Comparison of ENCODE assay signal across 11 mouse cellular contexts in the genomic region with DNA sequence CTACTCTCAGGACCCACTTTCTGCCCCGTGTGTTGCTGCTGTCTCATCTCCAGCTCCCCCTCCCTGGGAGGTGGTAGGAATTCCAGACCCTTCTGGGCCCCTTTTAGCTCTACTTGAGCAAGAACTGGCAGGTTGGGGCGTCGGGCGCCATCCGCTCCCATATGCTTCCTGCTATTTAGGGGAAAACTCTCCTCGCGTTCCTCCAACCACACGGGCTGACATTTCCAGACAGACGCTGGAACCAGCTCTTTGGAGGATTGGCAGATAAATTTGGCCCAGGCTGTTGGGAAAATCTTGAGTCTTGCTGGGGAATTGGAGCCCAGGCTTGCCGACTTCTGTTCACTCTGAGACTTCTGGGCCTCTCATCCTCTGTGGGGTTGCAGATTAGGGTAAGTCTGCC. TPM values are rescaled to one million over a fixed set of nuclear protein-coding genes. Genes with fewer than 3 reads are reported as not detected.
DNase-seq lines count a peak whose midpoint lies in the region; TF ChIP-seq lines count a peak whose summit lies in the region.
"Had no signal": no experiment of that assay in that cellular context is flagged by ENCODE, and none has a peak within 500 bp of the region (broad histone marks: within the 10 kb centered on the region; RNA-seq: fewer than 3 reads in every experiment).

No protein-coding gene starts in this region.

- H3K4me3 ChIP-seq in lung, adult 2 months (replicated peaks; ENCODE audit: extremely low read depth, low read depth, low read length), result no peak overlapping the region
- H3K4me3 ChIP-seq: hindbrain, embryonic 15.5 days; midbrain, embryonic 15.5 days had no signal

- H3K4me1 ChIP-seq in lung, adult 2 months (ENCODE audit: control insufficient read depth, insufficient read depth, low read length), result no peaks in the 10 kb centered on the region
- H3K4me1 ChIP-seq: midbrain, embryonic 15.5 days had no signal

- 71% methylated on average over 10 of the region's 10 CpGs for WGBS in lung, adult 2 months

- DNase-seq in left cerebral cortex, adult 11 months (ENCODE audit: low spot score), result peak; percentile 70
- DNase-seq in left cerebral cortex, postnatal 4 days, result no peak
- DNase-seq in layer of hippocampus, adult 18-20 months (ENCODE audit: low spot score in 2 of 2), result peak; percentile 78 to 83
- peak; percentile 78 to 97 for DNase-seq in left cerebral cortex, postnatal 25 days (ENCODE audit: low spot score in 2 of 2)
- DNase-seq in heart, adult 18-20 months, result no peak
- no peak for DNase-seq in Muller cell, postnatal 12 days (ENCODE audit: inconsistent ontology term)
- DNase-seq in lung, adult 2 months, result no peak
- DNase-seq: kidney, adult 9 months; thymus, postnatal 36 days had no signal

- intact Hi-C loops in left cerebral cortex, postnatal 4 days (cut with DNase I), result no loop called here
- intact Hi-C loops in left cerebral cortex, postnatal 25 days (cut with DNase I), result loop anchor here (1.0 to 5.0 kb wide), 4 partner anchors 8 to 61 kb away; partner anchors contain the start of gene Dlgap4

- TF ChIP-seq CTCF in lung, adult 2 months (IDR thresholded peaks at IDR 0.05; ENCODE audit: insufficient read depth, low read length), result no peak

- no peak for TF ChIP-seq POLR2A in lung, adult 2 months (IDR thresholded peaks at IDR 0.05; ENCODE audit: borderline replicate concordance, extremely low read depth, low read depth, low read length)

RNA-seq across cellular contexts. Expression of gene Dlgap4, which starts 59.8 kb away (rescaled TPM):
- 100 to 1,000 TPM; 306 to 315 TPM for total RNA-seq in left cerebral cortex, postnatal 4 days (2021)
- 100 to 1,000 TPM; 199 to 207 TPM for total RNA-seq in layer of hippocampus, adult 18-20 months (2021)
- 100 to 1,000 TPM; 223 to 241 TPM for total RNA-seq in left cerebral cortex, postnatal 25 days (2021)
- total RNA-seq in heart, adult 18-20 months (2021), result 10 to 100 TPM; 31.7 to 36.7 TPM
- 87.5 and 116 TPM in 2 replicates for polyA plus RNA-seq in lung, adult 2 months (2012; rRNA removed)

Comparison
In these comparisons a context has a peak if more than half of its experiments do, and no peak if none do; other contexts are left out.
1. DNase-seq: peak in left cerebral cortex, adult 11 months (single experiment), layer of hippocampus, adult 18-20 months (2 of 2) and left cerebral cortex, postnatal 25 days (2 of 2); none in left cerebral cortex, postnatal 4 days (single experiment), heart, adult 18-20 months (0 of 2), Muller cell, postnatal 12 days (single experiment) and lung, adult 2 months (single experiment).
2. RNA of gene Dlgap4, which starts 59.8 kb away (total RNA-seq): 306 to 315 TPM in left cerebral cortex, postnatal 4 days, 223 to 241 TPM in left cerebral cortex, postnatal 25 days and 199 to 207 TPM in layer of hippocampus, adult 18-20 months; 31.7 to 36.7 TPM in heart, adult 18-20 months; every median in the first group is over 4 times any median in the second.